Mouse (Mus musculus) heart, postnatal 0 days (tissue): Measurements from ENCODE around the gene Adipoq. TPM values are rescaled to one million over a fixed set of nuclear protein-coding genes. Genes with fewer than 3 reads are reported as not detected.

ENCODE experiments used
- ATAC-seq: fragments of 200-750 bp; cut with Nextera tagmentation; 2 replicates; pipeline ENCODE4 v1.8.0; 2017; ENCODE audit warnings: low read depth, moderate number of reproducible peaks, moderate library complexity; ENCODE audit not compliant: insufficient read depth
- DNase-seq: peaks from one replicate; pipeline ENCODE4 v3.0.0-alpha.2; 2016; ENCODE audit warnings: low spot score
- H3K27ac ChIP-seq: fragments of 300-500 bp; sonication (generic); 2 replicates; pipeline ENCODE4 v1.5.1; 2014; ENCODE audit warnings: low read depth, mild to moderate bottlenecking
- H3K27me3 ChIP-seq: fragments of 300-500 bp; sonication (generic); 2 replicates; pipeline ENCODE4 v1.6.1; 2014; ENCODE audit warnings: low read length, mixed read lengths; ENCODE audit not compliant: control insufficient read depth, insufficient read depth
- H3K36me3 ChIP-seq: fragments of 300-500 bp; sonication (generic); replicated peaks from 2 replicates; pipeline ENCODE4 v1.6.1; 2014; ENCODE audit warnings: low read length, mixed read lengths; ENCODE audit not compliant: control insufficient read depth, insufficient read depth
- H3K4me1 ChIP-seq: fragments of 300-500 bp; sonication (generic); 2 replicates; pipeline ENCODE4 v1.6.1; 2014; ENCODE audit warnings: antibody characterized with exemption; ENCODE audit not compliant: control insufficient read depth, insufficient read depth
- H3K4me2 ChIP-seq: fragments of 300-500 bp; sonication (generic); 2 replicates; pipeline ENCODE4 v1.6.1; 2014; ENCODE audit warnings: low read depth, mild to moderate bottlenecking, low read length, moderate library complexity
- H3K4me3 ChIP-seq: fragments of 300-500 bp; sonication (generic); 2 replicates; pipeline ENCODE4 v1.5.1; 2014; ENCODE audit warnings: low read depth, low read length
- H3K9ac ChIP-seq: fragments of 300-500 bp; sonication (generic); replicated peaks from 2 replicates; pipeline ENCODE4 v1.6.1; 2014; ENCODE audit warnings: low read depth, low read length, mixed read lengths
- H3K9me3 ChIP-seq: fragments of 300-500 bp; sonication (generic); replicated peaks from 2 replicates; pipeline ENCODE4 v1.6.1; 2016; ENCODE audit warnings: low read length; ENCODE audit not compliant: control insufficient read depth
- CTCF ChIP-seq: IDR thresholded peaks from 2 replicates; pipeline ENCODE4 v1.5.1; 2016; ENCODE audit warnings: antibody characterized with exemption, control low read depth, low read depth
- EP300 ChIP-seq: IDR thresholded peaks from 2 replicates; pipeline ENCODE4 v1.6.1; 2016; ENCODE audit warnings: antibody characterized with exemption, low read depth
- WGBS: fragments of 180-500 bp; shearing (Covaris S2); extraction: QIAGEN DNeasy Blood & Tissue Kit; methylation state at CpG from one replicate; pipeline ENCODE4 v1.1.7; 2014; 5-methylcytosine and 5-hydroxymethylcytosine counted together
- polyA plus RNA-seq: library from polyadenylated mRNA; unstranded; fragments of >200 nt; fragmentation: Nextera tagmentation; extraction: Ambion mirVana; gene quantifications from 2 replicates; pipeline ENCODE4 v1.2.1, GENCODE M21; 2015
- total RNA-seq: library from RNA; depleted of rRNA; stranded (reverse); fragments of >200 nt; gene quantifications from 2 replicates; pipeline ENCODE4 v1.2.3, GENCODE M21; 2014; ENCODE audit warnings: low replicate concordance

Gene Adipoq
- total and polyA plus RNA-seq, 2 experiments from 2014 or later: 0.20 TPM; not detected in 1

GRCm38 (mm10) chr16:23112861-23113435, 33.4 kb upstream of the Adipoq start:
- TF ChIP-seq EP300 (no peak), CTCF (no peak)
- ATAC-seq (no peak), DNase-seq (no peak)
- Histone ChIP-seq H3K27ac (no peak overlapping the region), H3K4me1 (peaks cover 11% of the 10 kb centered on the region), H3K9me3 (no peaks in the 10 kb centered on the region), H3K27me3 (no peaks in the 10 kb centered on the region), H3K4me3 (no peak overlapping the region), H3K9ac (no peak overlapping the region), H3K36me3 (peaks cover 76% of the 10 kb centered on the region), H3K4me2 (no peak overlapping the region)
- 27% methylated on average over 9 of the region's 9 CpGs for WGBS

- peaks cover 11% of the 10 kb centered on the region for H3K4me1 ChIP-seq
Observed at GRCm38 (mm10) chr16:23113903-23114302, 32.4 kb upstream of the Adipoq start.

GRCm38 (mm10) chr16:23114339-23115171, 31.8 kb upstream of the Adipoq start:
- Histone ChIP-seq H3K36me3 (peaks cover 76% of the 10 kb centered on the region), H3K4me2 (no peak overlapping the region), H3K27ac (no peak overlapping the region), H3K9ac (no peak overlapping the region), H3K4me1 (peaks cover 4% of the 10 kb centered on the region), H3K27me3 (no peaks in the 10 kb centered on the region), H3K4me3 (no peak overlapping the region), H3K9me3 (no peaks in the 10 kb centered on the region)
- ATAC-seq (no peak), DNase-seq (no peak)
- WGBS: 62% methylated on average over 5 of the region's 5 CpGs
- TF ChIP-seq CTCF (no peak), EP300 (no peak)

More at GRCm38 (mm10) chr16:23113903-23114302, 32.4 kb upstream of the Adipoq start:
- Histone ChIP-seq H3K36me3 (peaks cover 76% of the 10 kb centered on the region), H3K27me3 (no peaks in the 10 kb centered on the region), H3K9me3 (no peaks in the 10 kb centered on the region), H3K27ac (no peak overlapping the region), H3K4me3 (no peak overlapping the region), H3K4me2 (no peak overlapping the region), H3K9ac (no peak overlapping the region)
- no peak for DNase-seq
- TF ChIP-seq CTCF (no peak), EP300 (no peak)
- no peak for ATAC-seq

GRCm38 (mm10) chr16:23115486-23115885, 30.9 kb upstream of the Adipoq start:
- Histone ChIP-seq H3K9me3 (no peaks in the 10 kb centered on the region), H3K27me3 (no peaks in the 10 kb centered on the region), H3K9ac (no peak overlapping the region), H3K4me1 (no peaks in the 10 kb centered on the region), H3K4me2 (no peak overlapping the region), H3K36me3 (peaks cover 76% of the 10 kb centered on the region), H3K4me3 (no peak overlapping the region), H3K27ac (no peak overlapping the region)
- DNase-seq (no peak), ATAC-seq (no peak)
- WGBS: 80% methylated on average over 3 of the region's 3 CpGs
- TF ChIP-seq CTCF (no peak), EP300 (no peak)

GRCm38 (mm10) chr16:23117173-23117572, 29.2 kb upstream of the Adipoq start:
- H3K4me1 ChIP-seq: no peaks in the 10 kb centered on the region
- no peaks in the 10 kb centered on the region for H3K27me3 ChIP-seq
- no peaks in the 10 kb centered on the region for H3K9me3 ChIP-seq
- H3K4me2 ChIP-seq: no peak overlapping the region
- H3K36me3 ChIP-seq: peaks cover 61% of the 10 kb centered on the region
- H3K27ac ChIP-seq: no peak overlapping the region
- ATAC-seq: no peak
- TF ChIP-seq CTCF: no peak
- TF ChIP-seq EP300: no peak
- no peak for DNase-seq
- H3K4me3 ChIP-seq: no peak overlapping the region
- 45% methylated on average over 4 of the region's 4 CpGs for WGBS
- H3K9ac ChIP-seq: no peak overlapping the region
